Mouse (Mus musculus): Measurements from ENCODE around the gene Thsd7a.

The Thsd7a gene

DNA sequence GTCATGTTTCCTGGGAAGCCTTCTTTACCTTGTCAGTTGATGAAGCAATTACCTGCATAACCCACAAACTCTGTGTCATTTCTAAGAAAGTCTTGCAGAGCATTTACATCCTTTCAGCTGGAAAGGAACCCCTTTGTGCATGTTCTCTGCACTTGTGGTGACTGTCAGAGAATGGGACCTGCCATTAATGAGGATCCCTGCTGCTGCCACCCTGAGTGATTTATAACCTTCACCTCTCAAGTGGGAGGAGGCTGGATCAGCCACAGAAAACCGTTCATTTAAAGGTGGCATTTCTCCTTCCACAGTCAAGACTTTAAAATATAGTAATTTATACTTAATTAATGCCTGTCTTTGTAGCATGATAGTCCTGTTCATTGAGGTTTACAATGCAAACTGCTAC, 99.6 kb downstream of the Thsd7a start:
- no peak for DNase-seq

DNA sequence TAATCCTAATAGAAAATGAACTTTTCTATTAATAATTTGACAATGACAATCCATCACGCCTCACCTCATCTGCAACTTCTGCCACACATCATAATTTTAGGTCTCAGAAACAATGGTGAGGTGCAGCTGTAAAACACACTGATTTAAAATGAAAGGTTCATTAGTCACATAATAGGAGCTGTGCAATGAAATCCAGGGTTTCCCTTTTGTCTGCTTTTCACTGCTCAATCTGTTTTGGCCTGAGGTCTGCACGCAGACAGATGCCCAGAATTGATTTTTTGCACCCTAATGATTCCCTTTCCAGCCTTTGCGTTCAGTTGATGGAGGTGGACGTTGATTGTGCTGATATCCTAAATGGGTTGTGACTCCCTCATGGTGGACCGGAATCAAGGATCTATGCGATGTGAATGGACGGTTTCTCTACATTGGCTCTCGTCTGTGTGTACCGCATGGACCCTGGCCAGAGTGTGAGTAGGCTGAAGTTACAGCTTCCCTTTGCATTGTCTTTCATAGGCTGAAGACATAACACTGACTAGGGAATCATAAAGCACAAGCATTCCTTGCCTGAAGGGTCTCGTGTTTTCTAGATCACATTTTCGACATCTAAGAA, 120.5 kb downstream of the Thsd7a start:
- no peak for DNase-seq

DNA sequence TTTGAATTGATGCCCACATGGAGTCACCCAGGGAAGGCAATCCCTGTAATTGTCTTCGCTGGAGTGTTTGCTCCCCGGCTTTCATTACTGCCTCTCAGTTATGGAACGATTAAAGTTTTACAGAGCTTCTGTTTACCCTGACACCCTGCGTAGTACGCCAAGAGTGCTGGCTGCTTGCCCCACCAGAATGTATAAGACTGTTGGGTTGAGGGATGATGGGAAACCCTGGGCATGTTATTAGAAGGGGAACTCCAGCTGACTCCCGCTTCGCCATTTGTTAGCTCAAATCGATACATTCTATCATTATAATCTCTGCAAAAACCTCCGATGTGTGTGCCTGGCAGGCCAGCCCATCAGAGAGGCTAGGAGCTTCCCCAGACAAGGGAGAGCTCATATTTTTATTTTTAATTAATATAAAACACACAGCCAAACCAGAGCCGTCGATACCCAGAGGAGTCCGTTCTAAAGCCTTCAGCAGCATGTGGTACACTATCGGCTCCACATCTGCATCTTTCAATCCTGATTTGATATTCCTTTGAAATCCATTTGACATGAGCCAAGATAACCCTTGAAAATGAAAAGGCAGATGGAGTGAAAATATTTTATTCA, 142.5 kb downstream of the Thsd7a start:
- DNase-seq, result no peak

DNA sequence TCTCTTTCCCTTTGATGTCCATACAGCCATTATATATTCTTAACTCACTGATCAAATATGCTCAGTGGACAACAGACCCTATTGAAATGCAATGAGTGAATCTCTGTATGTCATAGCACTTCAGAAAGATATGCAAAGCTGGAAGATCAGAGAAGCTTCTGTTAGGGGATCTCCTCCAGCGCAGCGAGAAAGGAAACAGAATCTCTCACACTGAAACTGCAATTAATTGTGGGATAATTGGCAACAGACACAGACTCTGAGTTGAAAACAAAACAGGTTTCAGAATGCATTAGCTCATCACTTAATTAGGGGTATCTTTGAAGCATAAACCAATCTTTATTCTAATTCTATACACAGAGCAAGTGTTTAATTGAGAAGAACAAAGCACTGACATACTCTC, 146.3 kb downstream of the Thsd7a start:
- DNase-seq, result no peak

DNA sequence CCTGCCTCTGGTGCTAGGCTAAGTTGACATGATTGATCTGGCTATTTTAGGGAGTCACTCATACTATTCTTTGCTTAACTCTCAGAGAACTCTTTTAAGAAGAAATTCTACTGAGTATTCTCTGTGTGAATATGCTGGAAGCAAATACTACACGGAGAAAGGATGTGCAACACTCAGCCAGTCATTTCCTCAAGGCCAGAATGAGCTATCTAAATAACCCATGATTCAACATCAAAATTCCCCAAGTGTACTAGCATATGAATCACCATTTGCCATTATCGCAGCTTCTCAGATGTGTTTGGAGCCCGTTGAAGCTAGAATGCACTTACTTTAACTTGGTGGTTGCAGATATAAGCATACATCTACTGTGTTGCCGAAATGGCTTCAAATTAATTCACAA, 147.0 kb downstream of the Thsd7a start:
- DNase-seq, result no peak

DNA sequence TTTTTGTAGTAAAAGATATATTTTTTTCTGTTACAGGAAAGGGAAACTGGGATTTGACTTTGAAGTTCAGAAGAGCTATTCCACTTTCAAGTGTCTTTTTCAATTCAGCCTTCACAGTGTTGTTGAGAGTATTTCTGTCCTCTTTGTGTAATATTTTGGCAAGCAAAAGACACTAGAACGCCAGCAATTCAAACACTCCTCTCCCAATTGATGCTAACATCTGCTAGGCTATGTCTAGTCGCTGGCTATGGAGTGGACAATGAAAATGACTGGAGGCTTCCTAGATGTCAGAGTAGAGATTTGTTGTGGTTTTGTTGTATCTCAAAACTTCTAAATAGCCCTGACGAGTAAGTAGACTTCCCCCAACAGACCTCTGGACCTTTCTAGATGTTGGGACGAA, 164.8 kb downstream of the Thsd7a start:
- no peak for DNase-seq

DNA sequence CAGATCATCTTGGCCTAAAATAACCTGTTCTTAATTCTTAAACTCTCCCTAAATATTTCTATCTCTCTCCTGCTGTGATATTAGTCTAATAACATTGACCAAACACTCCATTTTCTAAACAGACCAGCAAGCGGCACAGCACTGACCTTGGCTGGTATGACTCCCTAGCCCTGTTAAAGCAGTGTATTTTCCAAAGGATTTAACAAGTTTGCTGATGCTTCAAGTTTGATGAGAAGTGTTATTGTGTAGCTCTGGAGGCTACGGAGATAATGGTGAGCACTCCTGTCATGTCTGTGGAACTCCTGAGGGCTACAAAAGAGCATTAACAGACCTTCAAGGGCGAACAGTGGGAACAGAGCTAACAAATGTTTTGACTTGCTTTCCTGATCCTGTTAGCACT, 168.1 kb downstream of the Thsd7a start:
- DNase-seq, result no peak

DNA sequence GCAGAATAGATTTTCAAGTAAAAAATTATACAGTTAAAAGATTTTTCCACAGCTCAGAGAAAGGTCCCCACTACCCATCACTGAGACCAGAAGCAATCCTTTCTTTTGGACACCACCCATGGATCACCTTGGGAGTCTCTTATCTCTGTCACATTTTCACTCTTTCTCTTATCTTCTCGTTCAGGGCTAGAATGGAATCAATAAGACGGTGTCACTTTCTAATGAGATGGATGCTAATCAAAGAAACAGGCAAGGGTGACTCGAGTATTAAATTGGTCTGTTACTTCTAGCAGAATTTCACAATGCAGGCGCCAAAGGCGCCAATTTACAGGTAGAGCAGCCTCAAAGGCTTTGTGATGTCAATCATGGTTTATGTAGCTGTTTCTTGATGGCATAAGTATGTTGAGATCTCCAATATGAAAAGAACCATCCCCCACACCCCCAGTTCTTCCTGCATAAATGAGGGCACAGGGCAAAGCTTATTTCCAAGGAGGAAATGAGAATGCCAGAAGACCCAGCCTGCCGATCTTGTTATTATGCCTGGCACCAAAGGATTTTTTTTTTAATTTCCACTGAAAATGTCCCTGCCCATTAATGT, 173.5 kb downstream of the Thsd7a start:
- DNase-seq, result no peak

DNA sequence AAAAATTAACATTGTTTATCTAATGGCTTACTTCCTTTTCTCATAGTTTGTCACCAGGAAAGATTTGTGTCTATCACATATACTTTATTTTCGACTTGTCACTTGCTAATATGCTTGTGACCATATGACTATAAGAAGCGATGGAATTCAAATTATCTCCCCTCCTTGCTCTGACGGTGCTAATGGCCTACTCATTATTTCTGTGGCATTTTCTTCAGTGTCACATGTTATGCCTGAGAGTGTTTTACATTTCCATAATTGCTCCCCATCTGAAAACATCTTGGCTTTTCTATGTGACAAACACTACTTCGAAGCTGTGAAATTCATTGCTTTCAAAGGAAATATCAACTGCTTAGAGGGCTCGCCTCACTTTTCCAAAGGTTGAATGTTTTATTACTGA, 177.0 kb downstream of the Thsd7a start:
- DNase-seq, result no peak

DNA sequence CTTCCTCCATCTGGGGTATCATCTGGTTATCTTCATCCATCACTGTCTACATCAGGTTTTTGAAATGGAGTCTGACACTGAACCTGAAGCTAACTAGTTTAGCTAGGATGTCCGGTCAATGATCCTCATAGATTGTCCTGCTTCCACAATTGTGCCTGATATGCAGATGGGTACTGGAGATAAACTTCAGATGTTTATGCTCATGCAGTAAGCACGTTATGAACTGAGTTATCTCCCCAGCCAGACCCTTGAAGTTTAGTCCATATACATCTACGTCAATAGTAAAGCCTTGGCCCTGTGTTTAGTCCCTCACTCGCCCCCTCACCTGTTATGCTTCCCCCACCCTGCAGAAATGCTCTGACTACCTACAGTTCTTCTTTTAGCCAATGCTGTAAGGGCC, 184.1 kb downstream of the Thsd7a start:
- DNase-seq, result no peak

DNA sequence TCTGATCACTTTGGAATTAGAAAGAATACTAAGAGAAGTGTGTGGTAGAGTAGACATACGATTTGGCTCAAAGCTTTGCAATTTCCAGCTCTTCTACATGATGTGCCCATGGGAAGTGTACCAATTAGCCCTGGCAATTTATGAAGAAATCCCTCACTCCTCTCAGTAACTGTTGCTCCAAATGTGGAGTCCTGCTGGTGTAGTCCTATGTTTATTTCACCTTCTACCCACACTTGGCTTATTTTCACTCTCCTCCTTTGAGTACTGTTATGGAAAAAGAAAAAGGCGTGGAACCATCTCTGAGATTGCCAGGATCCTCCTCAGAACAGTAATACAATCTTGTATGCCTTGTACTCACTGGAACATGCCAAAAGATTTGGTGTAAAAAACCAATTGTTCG, 186.9 kb downstream of the Thsd7a start:
- no peak for DNase-seq

DNA sequence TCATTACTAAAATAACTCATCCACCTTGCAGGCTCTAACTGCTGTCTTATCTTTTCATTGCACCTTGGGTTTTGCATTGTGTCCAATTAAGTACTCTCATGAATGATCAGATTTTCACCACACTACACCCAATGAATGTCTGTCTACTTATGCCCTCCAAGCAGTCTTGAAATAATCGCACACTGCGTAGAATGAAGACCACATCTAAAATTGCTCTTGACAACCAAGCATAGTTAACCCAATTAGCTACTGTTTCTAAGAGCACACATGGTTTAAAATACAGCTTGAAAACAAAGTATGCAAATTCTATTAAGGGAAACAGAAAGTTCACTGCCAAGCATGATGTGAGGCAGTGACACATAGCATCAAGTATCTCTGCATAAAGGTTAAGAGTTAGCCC, 188.7 kb downstream of the Thsd7a start:
- DNase-seq, result no peak

DNA sequence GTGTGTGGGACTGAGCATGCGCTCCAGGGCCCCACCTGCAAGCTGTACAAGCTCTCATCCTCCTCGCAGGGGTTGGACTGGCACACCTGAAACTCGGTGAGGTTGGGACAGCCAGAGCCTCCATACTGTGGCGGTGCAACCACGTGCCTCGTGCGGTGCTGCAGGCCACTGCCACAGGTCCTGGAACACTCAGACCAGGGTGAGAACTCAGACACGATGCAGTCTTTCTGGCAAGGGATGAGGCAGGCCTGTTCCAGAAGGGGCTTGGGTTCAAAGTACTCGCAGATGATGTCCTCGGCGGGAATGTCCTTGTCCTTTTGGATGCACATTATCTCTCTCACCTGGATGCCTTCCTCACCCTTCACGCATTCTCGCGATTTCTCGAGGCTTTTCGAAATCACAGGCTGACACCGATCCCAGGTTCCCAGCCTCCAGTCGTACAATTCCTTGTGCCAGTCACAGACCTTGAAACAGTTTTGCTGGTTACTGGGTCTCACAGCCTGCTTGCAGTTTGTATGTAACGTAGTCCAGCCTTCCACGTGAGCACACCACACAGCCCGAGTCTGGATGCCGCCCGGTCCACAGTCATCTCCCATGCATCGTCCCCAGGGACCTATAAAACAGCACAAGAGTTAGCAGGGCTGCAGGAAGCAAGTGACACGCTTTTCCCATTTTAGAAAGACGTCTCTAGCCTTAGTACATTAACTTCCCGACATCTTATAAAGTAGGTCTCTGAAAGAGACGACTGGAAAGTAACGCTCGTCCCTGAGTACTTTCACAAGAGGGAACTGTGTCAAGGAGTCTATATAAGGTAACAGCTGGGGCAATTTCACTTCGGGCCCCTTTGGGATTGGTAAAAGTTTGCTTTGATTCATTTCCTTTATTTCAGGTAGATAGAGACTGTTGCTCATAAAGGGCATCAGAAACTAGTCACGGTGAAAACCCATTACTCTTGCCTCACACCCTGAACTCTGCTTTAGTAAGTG, 193.8 kb downstream of the Thsd7a start:
- DNase-seq, result peak; percentile 14

DNA sequence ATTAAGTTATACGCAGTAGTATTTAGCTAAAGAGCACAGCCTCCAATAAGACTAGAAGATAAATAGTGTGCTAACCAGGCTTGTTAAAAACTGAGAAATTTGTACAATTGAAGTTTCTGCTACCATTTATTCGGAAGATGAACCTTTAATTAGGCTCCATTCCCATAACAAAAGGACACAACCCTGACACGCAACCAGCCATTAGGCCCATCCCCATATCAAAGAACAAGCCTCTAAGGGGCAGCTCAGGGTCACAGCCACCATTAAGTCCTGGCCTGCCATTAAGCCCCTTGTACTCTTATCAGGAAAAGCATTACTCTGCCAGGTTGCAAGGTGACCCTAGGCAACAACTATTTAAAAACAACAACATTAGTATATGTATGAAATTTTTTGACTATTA, 198.0 kb downstream of the Thsd7a start:
- no peak for DNase-seq

DNA sequence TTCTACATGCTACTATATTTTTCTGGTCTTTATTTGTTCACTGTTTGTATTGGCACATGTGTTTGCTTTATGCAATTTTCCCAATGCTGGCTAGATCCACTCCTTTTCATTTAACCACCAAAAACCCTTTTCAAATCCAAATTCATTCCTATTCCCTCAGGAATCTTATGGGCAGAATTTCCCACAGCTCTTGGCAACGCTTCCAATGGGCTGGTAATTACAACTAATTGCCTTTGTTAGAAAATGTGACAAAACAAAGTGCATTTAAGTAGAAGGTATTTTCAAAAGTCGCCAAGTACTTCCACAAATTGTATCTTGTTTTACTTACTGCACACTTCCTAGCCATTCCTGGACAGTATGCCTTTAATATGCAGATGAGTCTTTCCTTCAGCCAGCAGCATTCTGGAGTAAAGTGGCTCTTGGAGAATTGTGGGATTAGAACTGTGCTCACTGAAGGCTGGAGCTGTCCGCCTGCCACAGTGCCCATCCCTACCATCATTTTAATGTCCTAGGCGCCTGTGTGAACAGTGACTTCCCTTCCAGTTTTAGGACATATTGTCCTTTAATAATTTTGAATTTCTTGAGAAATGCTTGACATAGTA, 199.1 kb downstream of the Thsd7a start:
- DNase-seq, result peak; percentile 12

DNA sequence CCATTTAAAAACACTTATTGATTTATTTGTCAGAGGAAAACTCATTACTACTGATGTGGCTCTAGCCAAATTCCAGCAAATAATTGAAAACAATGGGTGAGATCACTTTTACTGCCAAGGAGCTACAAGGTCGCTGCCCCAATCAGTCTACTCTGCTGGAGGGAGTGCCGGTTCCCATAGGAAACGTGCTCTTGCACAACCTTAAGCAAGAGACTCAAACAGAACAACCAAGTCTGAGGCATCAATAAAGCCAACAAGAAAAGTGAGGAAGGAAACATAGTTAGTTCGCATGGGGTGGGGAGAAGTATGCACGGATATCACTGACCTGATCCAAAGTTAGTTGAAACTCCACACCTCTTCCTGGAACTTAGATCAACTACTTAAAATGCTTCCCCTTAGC, 205.1 kb downstream of the Thsd7a start:
- peak; percentile 39 for DNase-seq

DNA sequence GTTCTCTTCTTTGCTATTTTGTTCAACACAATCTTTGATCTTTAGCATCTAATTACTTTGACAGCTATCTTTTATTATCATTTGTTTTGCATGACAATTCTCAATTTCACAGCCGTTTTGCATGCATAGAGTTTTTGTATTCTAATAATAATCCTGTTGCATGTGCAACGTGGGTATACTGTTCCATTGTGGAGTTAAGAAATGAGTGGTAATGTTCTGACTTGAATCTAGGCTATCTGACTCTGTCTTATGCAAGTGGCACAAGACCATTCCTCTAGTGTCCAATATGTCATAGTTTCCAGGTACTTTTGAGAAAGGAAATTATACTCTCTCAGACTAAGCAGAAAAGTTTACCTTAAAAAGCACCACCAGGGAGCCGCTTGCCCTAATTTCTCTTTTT, 206.7 kb downstream of the Thsd7a start:
- DNase-seq, result no peak

DNA sequence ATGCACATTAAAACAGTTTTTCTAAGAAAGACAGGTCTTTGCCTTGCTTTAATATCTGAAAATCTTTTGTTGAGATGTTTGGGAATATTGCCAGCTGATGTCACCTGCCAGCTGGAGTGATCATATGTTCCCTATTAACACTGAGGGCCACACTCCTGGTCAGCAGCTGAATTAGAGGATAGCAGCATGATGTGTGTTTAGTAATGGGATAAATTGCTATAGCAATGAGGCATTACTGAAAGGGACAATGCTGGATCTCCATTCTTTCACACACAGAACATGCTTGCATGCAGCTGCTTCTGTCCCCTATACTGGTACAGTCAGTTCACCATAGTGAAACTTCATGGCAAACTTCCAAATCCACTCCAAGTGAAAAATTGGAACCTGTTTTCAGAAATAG, 230.1 kb downstream of the Thsd7a start:
- no peak for DNase-seq

DNA sequence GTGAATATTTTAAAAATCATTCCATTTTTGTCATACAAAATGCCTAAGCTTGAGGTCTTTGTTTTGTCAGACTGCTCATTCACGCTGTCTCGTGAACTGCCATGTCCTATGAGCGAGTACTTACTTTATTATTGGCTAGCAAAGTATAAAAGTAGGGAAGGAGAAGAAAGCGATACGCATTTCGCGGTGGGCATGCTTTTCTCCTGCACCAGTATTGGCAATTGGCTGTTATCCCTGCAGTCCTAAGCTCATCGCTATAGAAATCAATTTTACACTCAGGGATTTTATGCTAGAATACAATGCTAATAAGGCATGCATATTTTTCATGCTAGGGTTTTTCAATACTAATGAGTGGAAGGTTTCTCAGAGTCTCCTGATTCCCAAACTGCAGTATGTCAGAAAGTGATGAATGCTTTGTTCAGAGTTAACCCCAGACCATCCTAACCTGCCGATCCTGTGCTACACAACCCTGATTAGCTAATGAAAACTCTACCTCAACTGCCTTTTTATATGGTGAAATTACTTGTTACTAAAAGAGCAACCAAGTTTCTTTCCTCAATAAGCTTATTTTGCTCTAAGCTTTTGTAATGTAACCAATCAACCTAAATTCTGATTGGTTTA, 230.8 kb downstream of the Thsd7a start:
- no peak for DNase-seq

DNA sequence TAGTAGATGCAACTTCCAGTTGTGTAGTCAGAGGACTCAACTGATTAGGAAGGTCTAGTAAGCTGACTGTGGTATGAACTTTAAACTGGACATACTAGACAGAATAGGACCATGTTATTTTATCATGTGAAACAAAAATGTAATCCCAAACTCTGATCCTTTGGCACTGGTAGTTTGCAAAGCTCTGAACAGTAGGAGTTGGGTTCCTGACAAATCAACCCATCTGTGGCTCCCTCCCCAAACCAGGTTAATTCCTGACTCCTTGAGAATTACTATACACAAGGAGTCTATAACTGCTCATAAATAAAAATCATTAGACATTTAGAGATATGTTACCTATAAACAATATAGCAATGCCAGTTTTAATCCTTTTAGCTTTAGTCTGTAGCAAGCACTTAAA, 231.5 kb downstream of the Thsd7a start:
- DNase-seq, result no peak

DNA sequence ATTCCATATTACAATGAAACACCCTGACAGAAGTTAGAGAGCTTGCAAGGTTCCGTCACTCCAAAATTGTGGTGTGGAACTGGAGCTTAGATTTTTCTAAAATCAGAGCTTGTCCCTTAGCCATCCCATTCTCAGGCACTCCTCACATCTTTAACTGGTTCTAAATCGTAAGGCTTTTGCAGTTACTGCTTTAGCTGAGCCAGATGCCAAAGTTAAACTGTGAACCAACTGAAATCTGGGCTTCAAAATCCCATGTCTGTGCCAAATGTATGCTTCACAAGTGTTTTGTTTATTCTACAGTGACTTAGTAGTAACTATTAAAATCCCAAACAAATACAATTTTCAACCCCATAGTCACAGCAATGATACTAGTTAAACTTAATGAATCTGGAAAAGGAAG, 242.3 kb downstream of the Thsd7a start:
- DNase-seq, result no peak

DNA sequence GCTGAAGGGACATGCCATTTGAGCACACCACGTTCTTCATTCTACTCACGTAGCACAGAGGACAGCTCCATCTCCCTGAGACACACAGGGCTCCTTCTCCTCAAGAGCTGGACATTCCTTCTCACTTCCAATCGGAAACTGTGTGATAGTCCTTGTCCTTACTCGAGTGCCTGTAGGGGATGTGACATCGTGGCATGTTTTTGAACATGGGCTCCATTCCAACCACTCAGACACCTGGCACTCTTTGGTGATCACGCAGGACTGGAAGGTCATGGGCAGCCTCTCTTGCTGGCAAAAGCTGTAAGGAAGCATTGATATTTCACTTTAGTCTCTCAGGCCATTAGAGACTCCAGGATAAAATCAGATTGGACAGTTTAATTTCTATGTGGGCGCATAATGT, 245.3 kb downstream of the Thsd7a start:
- no peak for DNase-seq

DNA sequence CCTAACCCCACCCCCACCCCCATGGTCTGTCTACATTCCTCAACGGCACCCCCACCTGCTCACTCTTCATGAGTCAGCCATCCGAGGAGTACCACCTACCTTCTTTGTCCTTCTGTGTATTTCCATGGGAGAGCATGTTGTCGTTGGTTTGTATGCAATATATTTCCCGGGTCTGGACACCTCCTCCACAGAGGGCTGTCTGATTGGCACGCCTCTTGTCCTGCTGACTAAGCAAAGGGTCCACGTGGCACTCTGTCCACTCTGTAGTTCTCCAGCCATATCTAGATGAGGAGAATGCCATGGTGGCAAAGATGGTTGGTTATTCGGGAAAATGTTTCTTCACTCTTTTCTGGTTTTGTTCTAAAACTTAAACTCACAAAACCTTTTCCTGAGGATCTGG, 248.3 kb downstream of the Thsd7a start:
- no peak for DNase-seq

All from kidney, postnatal 14 days (tissue).